22 mouse cellular contexts compared by ENCODE assay signal in genomic region chr17:30058594-30058993, GRCm38 (mm10). TPM values are rescaled to one million over a fixed set of nuclear protein-coding genes. Genes with fewer than 3 reads are reported as not detected.
A peak's percentile ranks its signal among the peaks of the same experiment; 100 is the strongest.
DNase-seq lines count a peak whose midpoint lies in the region; ATAC-seq and TF ChIP-seq lines count a peak whose summit lies in the region.
"Had no signal": no experiment of that assay in that cellular context is flagged by ENCODE, and none has a peak within 500 bp of the region (broad histone marks: within the 10 kb centered on the region; RNA-seq: fewer than 3 reads in every experiment).

No protein-coding gene starts in this region.

- peaks cover 4% of the 10 kb centered on the region; the same call in 1 of the 2 replicates for H3K4me1 ChIP-seq in intestine, embryonic 14.5 days (replicated peaks; ENCODE audit: control insufficient read depth, insufficient read depth, low read length)
- peaks cover 8% of the 10 kb centered on the region; the same call in 1 of the 2 replicates for H3K4me1 ChIP-seq in intestine, postnatal 0 days (replicated peaks; ENCODE audit: control insufficient read depth, insufficient read depth, low read length)
- peaks cover 24% of the 10 kb centered on the region for H3K4me1 ChIP-seq in heart, embryonic 15.5 days (replicated peaks)

- intact Hi-C loops in heart, postnatal 36 days (cut with DNase I) = no loop called here

- H3K4me2 ChIP-seq in intestine, embryonic 14.5 days (ENCODE audit: low read length) = no peak overlapping the region
- no peak overlapping the region for H3K4me2 ChIP-seq in intestine, postnatal 0 days (replicated peaks; ENCODE audit: low read depth)
- no peak overlapping the region for H3K4me2 ChIP-seq in heart, embryonic 15.5 days
- H3K4me2 ChIP-seq: forebrain, embryonic 13.5 days; hindbrain, embryonic 14.5 days; intestine, embryonic 15.5 days; limb, embryonic 12.5 days; liver, embryonic 11.5 days; midbrain, embryonic 13.5 days had no signal

- H3K27ac ChIP-seq in intestine, embryonic 14.5 days (ENCODE audit: low read depth) = no peak overlapping the region
- no peak overlapping the region for H3K27ac ChIP-seq in intestine, postnatal 0 days (ENCODE audit: low read depth, low read length)
- peak overlapping the region; percentile 30 for H3K27ac ChIP-seq in heart, embryonic 15.5 days
- H3K27ac ChIP-seq: forebrain, embryonic 13.5 days; hindbrain, embryonic 14.5 days; intestine, embryonic 15.5 days; limb, embryonic 12.5 days; midbrain, embryonic 13.5 days had no signal

- DNase-seq in heart, adult 11 months = peak; percentile 89
- DNase-seq in heart, postnatal 36 days = no peak
- peak; percentile 37 for DNase-seq in intestine, embryonic 14.5 days (ENCODE audit: low spot score)
- peak; percentile 17 for DNase-seq in heart, postnatal 4 days
- DNase-seq in urinary bladder, postnatal 25 days (ENCODE audit: low spot score) = no peak
- DNase-seq: adrenal gland, adult 8-10 months; B cell, adult 2 months; cerebellum, adult 11-12 months; cerebellum, postnatal 36 days; kidney, postnatal 25 days; liver, postnatal 0 days; lung, postnatal 36 days had no signal

- no peaks in the 10 kb centered on the region for H3K27me3 ChIP-seq in intestine, embryonic 14.5 days (replicated peaks; ENCODE audit: control insufficient read depth, insufficient read depth, low read length)
- no peaks in the 10 kb centered on the region for H3K27me3 ChIP-seq in intestine, postnatal 0 days (replicated peaks; ENCODE audit: control insufficient read depth, insufficient read depth, low read length)
- H3K27me3 ChIP-seq in heart, embryonic 15.5 days = no peaks in the 10 kb centered on the region
- H3K27me3 ChIP-seq: CH12.LX; forebrain, embryonic 13.5 days; intestine, embryonic 15.5 days; limb, embryonic 12.5 days; megakaryocyte, embryonic 14.5 days; midbrain, embryonic 13.5 days had no signal

- H3K9ac ChIP-seq in intestine, embryonic 14.5 days (ENCODE audit: low read length) = no peak overlapping the region
- no peak overlapping the region for H3K9ac ChIP-seq in intestine, postnatal 0 days (ENCODE audit: low read depth, low read length)
- no peak overlapping the region for H3K9ac ChIP-seq in heart, embryonic 15.5 days
- H3K9ac ChIP-seq: forebrain, embryonic 13.5 days; hindbrain, embryonic 14.5 days; intestine, embryonic 15.5 days; limb, embryonic 12.5 days; liver, postnatal 0 days; midbrain, embryonic 13.5 days had no signal

- H3K9me3 ChIP-seq in intestine, embryonic 14.5 days (ENCODE audit: control insufficient read depth, low read length) = no peaks in the 10 kb centered on the region
- no peaks in the 10 kb centered on the region for H3K9me3 ChIP-seq in intestine, postnatal 0 days (ENCODE audit: control insufficient read depth)
- no peaks in the 10 kb centered on the region for H3K9me3 ChIP-seq in heart, embryonic 15.5 days (replicated peaks)
- H3K9me3 ChIP-seq: forebrain, embryonic 13.5 days; intestine, embryonic 15.5 days; limb, embryonic 12.5 days; megakaryocyte, embryonic 14.5 days; midbrain, embryonic 13.5 days had no signal

- WGBS in intestine, embryonic 14.5 days = 71% methylated on average over 3 of the region's 3 CpGs
- 85% methylated on average over 3 of the region's 3 CpGs for WGBS in intestine, postnatal 0 days
- 45% methylated on average over 3 of the region's 3 CpGs for WGBS in heart, embryonic 15.5 days

- H3K36me3 ChIP-seq in intestine, embryonic 14.5 days (ENCODE audit: control insufficient read depth, insufficient read depth, low read length) = no peaks in the 10 kb centered on the region
- H3K36me3 ChIP-seq in intestine, postnatal 0 days (ENCODE audit: control insufficient read depth, insufficient read depth) = no peaks in the 10 kb centered on the region
- no peaks in the 10 kb centered on the region for H3K36me3 ChIP-seq in heart, embryonic 15.5 days
- H3K36me3 ChIP-seq: intestine, embryonic 15.5 days had no signal

- no peak for TF ChIP-seq CTCF in intestine, postnatal 0 days (IDR thresholded peaks at IDR 0.05; ENCODE audit: low read depth)

- no peak for ATAC-seq in intestine, embryonic 14.5 days (replicated peaks; ENCODE audit: low FRiP score, low TSS enrichment, low read depth)
- no peak for ATAC-seq in intestine, postnatal 0 days
- ATAC-seq in heart, embryonic 15.5 days (replicated peaks; ENCODE audit: insufficient number of reproducible peaks, insufficient read depth, low FRiP score, low read depth) = no peak
- ATAC-seq: forebrain, embryonic 13.5 days; intestine, embryonic 15.5 days; liver, postnatal 0 days; midbrain, embryonic 13.5 days had no signal

- no peak overlapping the region for H3K4me3 ChIP-seq in intestine, embryonic 14.5 days (ENCODE audit: low read depth, low read length)
- H3K4me3 ChIP-seq in intestine, postnatal 0 days (ENCODE audit: low read depth, low read length) = no peak overlapping the region
- no peak overlapping the region for H3K4me3 ChIP-seq in heart, embryonic 15.5 days
- H3K4me3 ChIP-seq: forebrain, embryonic 13.5 days; intestine, embryonic 15.5 days; limb, embryonic 12.5 days; megakaryocyte, embryonic 14.5 days; midbrain, embryonic 13.5 days had no signal

RNA-seq across cellular contexts. Expression of gene Zfand3, which starts 54.1 kb away (rescaled TPM):
- 100 to 1,000 TPM; 134 to 142 TPM for total RNA-seq in heart, postnatal 36 days (2021)
- polyA plus RNA-seq in intestine, embryonic 14.5 days (2014; fragmentation: Nextera tagmentation; extraction: Ambion mirVana) = 40.9 and 42.6 TPM in 2 replicates
- polyA plus RNA-seq in intestine, postnatal 0 days (2015; fragmentation: Nextera tagmentation; extraction: Ambion mirVana) = 38.0 and 40.5 TPM in 2 replicates
- 49.3 and 53.9 TPM in 2 replicates for polyA plus RNA-seq in heart, embryonic 15.5 days (2015; fragmentation: Nextera tagmentation; extraction: Ambion mirVana)
- 100 to 1,000 TPM; 145 to 149 TPM for total RNA-seq in heart, postnatal 4 days (2021)

Comparison
In these comparisons a context has a peak if more than half of its experiments do, and no peak if none do; other contexts are left out.
1. DNase-seq: peak in heart, adult 11 months (single experiment), intestine, embryonic 14.5 days (single experiment) and heart, postnatal 4 days (single experiment); none in heart, postnatal 36 days (0 of 2) and urinary bladder, postnatal 25 days (single experiment).